Mouse (Mus musculus) megakaryocyte, embryonic 14.5 days (primary cell): Measurements from ENCODE around the gene Gm10488. TPM values are rescaled to one million over a fixed set of nuclear protein-coding genes. Genes with fewer than 3 reads are reported as not detected.
"Not testable (repeated sequence)": the region's sequence is repeated elsewhere in the genome, so short reads cannot be mapped to it uniquely, and the experiment has no call there.

ENCODE experiments used
- H3K27me3 ChIP-seq: replicated peaks from 2 replicates; pipeline ENCODE3; 2012; ENCODE audit warnings: inconsistent platforms
- H3K36me3 ChIP-seq: replicated peaks from 2 replicates; pipeline ENCODE3; 2012; ENCODE audit warnings: low read length, inconsistent platforms, mixed read lengths
- H3K4me1 ChIP-seq: 2 replicates; pipeline ENCODE4 v1.6.1; 2012; ENCODE audit warnings: inconsistent platforms
- H3K4me3 ChIP-seq: replicated peaks from 2 replicates; pipeline ENCODE3; 2012; ENCODE audit warnings: moderate library complexity, mild to moderate bottlenecking, inconsistent platforms
- H3K9me3 ChIP-seq: 2 replicates; pipeline ENCODE4 v1.6.1; 2012; ENCODE audit warnings: inconsistent platforms
- polyA plus RNA-seq: library from polyadenylated mRNA; stranded (reverse); fragments of >175 nt; gene quantifications from 2 replicates; pipeline ENCODE4 v1.2.3, GENCODE M21; 2012; ENCODE audit warnings: low replicate concordance; ENCODE audit not compliant: insufficient read depth

Gm10488 gene
- polyA plus RNA-seq, result not detected in 2 replicates

GRCm38 (mm10) chrX:29976014-29976413, at the start of gene Gm10488:
Gene Gm10488 (plus strand): TSS chrX:29976314.
- not testable (repeated sequence) for H3K4me1 ChIP-seq, H3K9me3 ChIP-seq, H3K4me3 ChIP-seq, H3K36me3 ChIP-seq, H3K27me3 ChIP-seq
